Mouse (Mus musculus) CH12.LX (cell line): ENCODE measurements around the gene Pfpl. TPM values are rescaled to one million over a fixed set of nuclear protein-coding genes. Genes with fewer than 3 reads are reported as not detected.

Source experiments
- DNase-seq: peaks from one replicate; pipeline ENCODE4 v3.0.0-alpha.2; 2013; ENCODE audit errors: extremely low read depth
- H3K27ac ChIP-seq: 2 replicates; pipeline ENCODE4 v1.5.1; 2012; ENCODE audit warnings: low read depth, mild to moderate bottlenecking, control low read depth, moderate library complexity; ENCODE audit not compliant: insufficient read depth
- H3K27me3 ChIP-seq: replicated peaks from 2 replicates; pipeline ENCODE3; 2012; ENCODE audit warnings: inconsistent platforms
- H3K36me3 ChIP-seq, 2 experiments: replicated peaks in 1 of 2; 2 replicates each; pipeline versions ENCODE3 to v1.6.1; 2012; ENCODE audit warnings: inconsistent platforms in 1 of 2, low read length in 1 of 2, mild to moderate bottlenecking in 1 of 2, mixed read lengths in 1 of 2, moderate library complexity in 1 of 2; ENCODE audit not compliant: control insufficient read depth in 1 of 2, insufficient read depth in 1 of 2
- H3K4me1 ChIP-seq, 2 experiments: 2 replicates each; pipeline ENCODE4 v1.6.1; 2012; ENCODE audit warnings: inconsistent platforms in 1 of 2, moderate library complexity in 1 of 2; ENCODE audit not compliant: insufficient read depth in 2 of 2, control insufficient read depth in 1 of 2
- H3K4me2 ChIP-seq: 2 replicates; pipeline ENCODE4 v1.6.1; 2012; ENCODE audit warnings: low read depth, mild to moderate bottlenecking, control low read depth; ENCODE audit not compliant: poor library complexity, insufficient read depth, severe bottlenecking
- H3K4me3 ChIP-seq, 3 experiments: fragments of 150-350 bp in 1 of 3; sonication (generic) in 1 of 3; replicated peaks in 1 of 3; 2 replicates each; pipeline versions ENCODE3 to v1.5.1; 2011 to 2012; ENCODE audit warnings: low read depth in 2 of 3, low read length in 2 of 3, mild to moderate bottlenecking in 2 of 3, moderate library complexity in 2 of 3, control low read depth in 1 of 3, improper control_type of control experiment in 1 of 3, inconsistent platforms in 1 of 3, mixed read lengths in 1 of 3; ENCODE audit not compliant: poor library complexity in 1 of 3
- H3K79me2 ChIP-seq: replicated peaks from 2 replicates; pipeline ENCODE4 v1.6.1; 2012; ENCODE audit warnings: mild to moderate bottlenecking, moderate library complexity; ENCODE audit not compliant: control insufficient read depth, poor library complexity, insufficient read depth, severe bottlenecking; ENCODE audit errors: extremely low read depth
- H3K9ac ChIP-seq: 2 replicates; pipeline ENCODE4 v1.6.1; 2012; ENCODE audit warnings: low read depth, mild to moderate bottlenecking, control low read depth, moderate library complexity; ENCODE audit not compliant: insufficient read depth
- H3K9me3 ChIP-seq: replicated peaks from 2 replicates; pipeline ENCODE3; 2012; ENCODE audit warnings: low read length, inconsistent platforms, mixed read lengths
- BHLHE40 ChIP-seq: IDR thresholded peaks from 2 replicates; pipeline ENCODE4 v1.6.1; 2011; ENCODE audit warnings: mild to moderate bottlenecking, low read depth, low read length, improper control_type of control experiment
- CHD1 ChIP-seq: IDR thresholded peaks from 2 replicates; pipeline ENCODE4 v1.6.1; 2012; ENCODE audit warnings: low read depth, low read length, improper control_type of control experiment, inconsistent platforms
- CHD2 ChIP-seq: IDR thresholded peaks from 2 replicates; pipeline ENCODE4 v1.6.1; 2011; ENCODE audit warnings: low read length, improper control_type of control experiment
- CTCF ChIP-seq, 2 experiments: IDR thresholded peaks in 1 of 2; conservative IDR thresholded peaks in 1 of 2; 2 replicates each; pipeline ENCODE4 v1.5.1; 2011 to 2012; ENCODE audit warnings: low read depth in 2 of 2, low read length in 2 of 2, improper control_type of control experiment in 1 of 2, inconsistent platforms in 1 of 2, mild to moderate bottlenecking in 1 of 2, moderate library complexity in 1 of 2
- E2F4 ChIP-seq: IDR thresholded peaks from 2 replicates; pipeline ENCODE4 v1.6.1; 2011; ENCODE audit warnings: low read depth, low read length, improper control_type of control experiment; ENCODE audit not compliant: insufficient replicate concordance
- ELF1 ChIP-seq: IDR thresholded peaks from 2 replicates; pipeline ENCODE4 v1.6.1; 2014; ENCODE audit warnings: low read depth, mild to moderate bottlenecking, inconsistent platforms, low read length, improper control_type of control experiment
- EP300 ChIP-seq: IDR thresholded peaks from 2 replicates; pipeline ENCODE4 v1.6.1; 2011; ENCODE audit warnings: low read length, improper control_type of control experiment
- ETS1 ChIP-seq: conservative IDR thresholded peaks from 2 replicates; pipeline ENCODE4 v1.6.1; 2012; ENCODE audit warnings: low read depth, mild to moderate bottlenecking, inconsistent platforms, low read length, improper control_type of control experiment, moderate library complexity
- GABPA ChIP-seq: IDR thresholded peaks from 2 replicates; pipeline ENCODE4 v1.6.1; 2012; ENCODE audit warnings: low read depth, low read length, improper control_type of control experiment, inconsistent platforms; ENCODE audit not compliant: insufficient replicate concordance
- IRF4 ChIP-seq: IDR thresholded peaks from 2 replicates; pipeline ENCODE4 v1.6.1; 2014; ENCODE audit warnings: low read depth, mild to moderate bottlenecking, inconsistent platforms, low read length, improper control_type of control experiment
- JUN ChIP-seq: IDR thresholded peaks from 2 replicates; pipeline ENCODE4 v1.6.1; 2011; ENCODE audit warnings: low read depth, mild to moderate bottlenecking, low read length, improper control_type of control experiment, moderate library complexity; ENCODE audit not compliant: insufficient read depth
- JUND ChIP-seq: conservative IDR thresholded peaks from 2 replicates; pipeline ENCODE4 v1.6.1; 2011; ENCODE audit warnings: low read depth, low read length, improper control_type of control experiment
- KAT2A ChIP-seq: IDR thresholded peaks from 2 replicates; pipeline ENCODE4 v1.6.1; 2012; ENCODE audit warnings: low read length, improper control_type of control experiment, inconsistent platforms; ENCODE audit not compliant: insufficient replicate concordance
- MAFK ChIP-seq: IDR thresholded peaks from 2 replicates; pipeline ENCODE4 v1.6.1; 2011; ENCODE audit warnings: low read length, improper control_type of control experiment; ENCODE audit not compliant: insufficient replicate concordance
- MAX ChIP-seq: IDR thresholded peaks from 2 replicates; pipeline ENCODE4 v1.6.1; 2011; ENCODE audit warnings: low read length, improper control_type of control experiment
- MAZ ChIP-seq: IDR thresholded peaks from 2 replicates; pipeline ENCODE4 v1.6.1; 2012; ENCODE audit warnings: low read depth, mild to moderate bottlenecking, inconsistent platforms, low read length, improper control_type of control experiment, moderate library complexity
- MEF2A ChIP-seq: IDR thresholded peaks from 2 replicates; pipeline ENCODE4 v1.6.1; 2014; ENCODE audit warnings: low read depth, mild to moderate bottlenecking, inconsistent platforms, low read length, improper control_type of control experiment, borderline replicate concordance
- MXI1 ChIP-seq: IDR thresholded peaks from 2 replicates; pipeline ENCODE4 v1.6.1; 2011; ENCODE audit warnings: mild to moderate bottlenecking, low read depth, low read length, improper control_type of control experiment
- MYC ChIP-seq: IDR thresholded peaks from 2 replicates; pipeline ENCODE4 v1.6.1; 2011; ENCODE audit warnings: low read depth, mild to moderate bottlenecking, improper control_type of control experiment, low read length
- NRF1 ChIP-seq: IDR thresholded peaks from 2 replicates; pipeline ENCODE4 v1.6.1; 2014; ENCODE audit warnings: low read depth, mild to moderate bottlenecking, inconsistent platforms, low read length, improper control_type of control experiment, moderate library complexity
- POLR2A ChIP-seq: IDR thresholded peaks from 2 replicates; pipeline ENCODE4 v1.6.1; 2011; ENCODE audit warnings: low read depth, mild to moderate bottlenecking, improper control_type of control experiment, low read length
- RAD21 ChIP-seq: IDR thresholded peaks from 2 replicates; pipeline ENCODE4 v1.6.1; 2011; ENCODE audit warnings: low read depth, mild to moderate bottlenecking, low read length, improper control_type of control experiment, moderate library complexity
- RCOR1 ChIP-seq: conservative IDR thresholded peaks from 2 replicates; pipeline ENCODE4 v1.6.1; 2012; ENCODE audit warnings: low read depth, mild to moderate bottlenecking, inconsistent platforms, low read length, improper control_type of control experiment
- SMC3 ChIP-seq: IDR thresholded peaks from 2 replicates; pipeline ENCODE4 v1.6.1; 2011; ENCODE audit warnings: low read depth, low read length, improper control_type of control experiment
- TCF12 ChIP-seq: IDR thresholded peaks from 2 replicates; pipeline ENCODE4 v1.6.1; 2014; ENCODE audit warnings: low read depth, mild to moderate bottlenecking, inconsistent platforms, low read length, improper control_type of control experiment
- USF1 ChIP-seq: IDR thresholded peaks from 2 replicates; pipeline ENCODE4 v1.6.1; 2014; ENCODE audit warnings: low read depth, mild to moderate bottlenecking, inconsistent platforms, low read length, improper control_type of control experiment
- USF2 ChIP-seq: conservative IDR thresholded peaks from 2 replicates; pipeline ENCODE4 v1.6.1; 2011; ENCODE audit warnings: low read depth, low read length, improper control_type of control experiment
- ZC3H11A ChIP-seq: IDR thresholded peaks from 2 replicates; pipeline ENCODE4 v1.6.1; 2012; ENCODE audit warnings: low read depth, mild to moderate bottlenecking, inconsistent platforms, low read length, improper control_type of control experiment
- ZKSCAN1 ChIP-seq: IDR thresholded peaks from 2 replicates; pipeline ENCODE4 v1.6.1; 2012; ENCODE audit warnings: low read depth, inconsistent platforms, low read length, improper control_type of control experiment, borderline replicate concordance
- ZNF384 ChIP-seq: IDR thresholded peaks from 2 replicates; pipeline ENCODE4 v1.6.1; 2012; ENCODE audit warnings: low read depth, low read length, improper control_type of control experiment, inconsistent platforms
- dilution Hi-C: fragments of 300-500 bp; cut with MboI; formaldehyde crosslinking; loops from 2 replicates; pipeline ENCODE4 v1.14.3; 2020; ENCODE audit warnings: low sequenced_read_pairs; ENCODE audit not compliant: extremely low pct_unique_long_range_greater_than_20kb, extremely low pct_ligation_motif_present
- in situ Hi-C: fragments of 300-500 bp; cut with MboI; formaldehyde crosslinking; loops from 3 replicates; pipeline ENCODE4 v1.14.3; 2019; ENCODE audit warnings: low sequenced_read_pairs, low pct_ligation_motif_present, low pct_unique_long_range_greater_than_20kb, mixed read lengths
- polyA plus RNA-seq: library from polyadenylated mRNA; unstranded; fragments of >175 nt; gene quantifications from 2 replicates; pipeline ENCODE4 v1.2.1, GENCODE M21; 2012; ENCODE audit warnings: low read depth; ENCODE audit not compliant: insufficient read length
- total RNA-seq, 2 experiments: library from RNA; depleted of rRNA; stranded (reverse); fragments of 300-350 nt in 1 of 2; fragments of >200 nt in 1 of 2; gene quantifications; 2 replicates each; pipeline ENCODE4 v1.2.3; 2012 to 2014

Pfpl gene
- total and polyA plus RNA-seq, 3 experiments, result not detected

- H3K9ac ChIP-seq, result no peak overlapping the region
- TF ChIP-seq JUND (no peak), NRF1 (no peak), JUN (no peak), CHD1 (no peak), SMC3 (no peak), MAX (no peak), CTCF (conservative IDR thresholded peaks at IDR 0.05 in 1 of 2, IDR thresholded peaks at IDR 0.05 in 1 of 2; ENCODE audit: low read depth in 2 of 2, low read length in 2 of 2) (peak in 1 of 2 experiments; percentile 36; a peak in 2 of 4 replicates), USF1 (no peak), MAZ (no peak), RCOR1 (no peak), MAFK (no peak), ZC3H11A (no peak), BHLHE40 (no peak), CHD2 (no peak), E2F4 (no peak), TCF12 (no peak), MXI1 (no peak), USF2 (no peak), POLR2A (no peak), MYC (0 out of 2 replicates have a peak, but pooled peaks have one; percentile 48), IRF4 (no peak), ZKSCAN1 (no peak), ELF1 (no peak), EP300 (no peak), GABPA (no peak), KAT2A (no peak), ETS1 (no peak), RAD21 (peak; percentile 25), MEF2A (no peak), ZNF384 (peak; percentile 81)
- no peak overlapping the region for H3K4me3 ChIP-seq
- H3K36me3 ChIP-seq, result no peaks in the 10 kb centered on the region
- H3K27me3 ChIP-seq, result no peaks in the 10 kb centered on the region
- dilution Hi-C loops (no loop called here), in situ Hi-C loops (no loop called here)
- no peak for DNase-seq
- no peak overlapping the region for H3K4me2 ChIP-seq
- H3K9me3 ChIP-seq, result no peaks in the 10 kb centered on the region
- peaks cover 0 to 8% of the 10 kb centered on the region in 2 experiments; a peak in 2 of 4 replicates for H3K4me1 ChIP-seq
- H3K79me2 ChIP-seq, result no peaks in the 10 kb centered on the region
- H3K27ac ChIP-seq, result no peak overlapping the region
Observed at GRCm38 (mm10) chr19:12421680-12422079, 6.0 kb upstream of the Pfpl start.
